22 mouse cellular contexts compared by ENCODE assay signal in genomic region chr5:51988913-51989312, GRCm38 (mm10).
"Had no signal": no experiment of that assay in that cellular context is flagged by ENCODE, and none has a peak within 500 bp of the region (broad histone marks: within the 10 kb centered on the region; RNA-seq: fewer than 3 reads in every experiment).

No protein-coding gene starts in this region.

- ATAC-seq: liver, postnatal 0 days; lung, postnatal 0 days; midbrain, embryonic 16.5 days had no signal

- DNase-seq: liver, postnatal 0 days; lung, adult 2 months; lung, postnatal 14 days; lung, postnatal 36 days; midbrain, embryonic 14.5 days; retina, postnatal 1 day; right cerebral cortex, adult 18-20 months; right cerebral cortex, postnatal 25 days; right cerebral cortex, postnatal 4 days; spleen, adult 18-20 months; thymus, adult 18-20 months; thymus, postnatal 25 days; thymus, postnatal 4 days had no signal

- H3K4me1 ChIP-seq: lung, embryonic 15.5 days had no signal

- H3K27me3 ChIP-seq: lung, embryonic 15.5 days; midbrain, embryonic 12.5 days; neural tube, embryonic 15.5 days had no signal

- H3K27ac ChIP-seq: lung, embryonic 15.5 days; macrophage; midbrain, embryonic 10.5 days; midbrain, embryonic 12.5 days; neural tube, embryonic 13.5 days; neural tube, embryonic 15.5 days had no signal

- H3K36me3 ChIP-seq: lung, embryonic 15.5 days; midbrain, embryonic 10.5 days; midbrain, embryonic 12.5 days; neural tube, embryonic 13.5 days; neural tube, embryonic 15.5 days had no signal

- H3K4me3 ChIP-seq: lung, embryonic 15.5 days; midbrain, embryonic 10.5 days; midbrain, embryonic 12.5 days; myocyte; neural tube, embryonic 13.5 days; neural tube, embryonic 15.5 days had no signal
